Mouse (Mus musculus) kidney, adult 2 months (tissue): ENCODE results near the gene Iqcb1. TPM values are rescaled to one million over a fixed set of nuclear protein-coding genes. Genes with fewer than 3 reads are reported as not detected.

ENCODE experiments used
- DNase-seq: peaks from one replicate; pipeline ENCODE4 v3.0.0; 2021
- H3K27ac ChIP-seq: fragments of 200-500 bp; 2 replicates; pipeline ENCODE4 v1.5.1; 2012; ENCODE audit warnings: low read depth, low read length, control low read depth, inconsistent platforms; ENCODE audit not compliant: insufficient read depth
- H3K27me3 ChIP-seq: fragments of 200-500 bp; replicated peaks from 2 replicates; pipeline ENCODE4 v1.6.1; 2012; ENCODE audit warnings: mild to moderate bottlenecking, moderate library complexity, low read length, inconsistent platforms; ENCODE audit not compliant: control insufficient read depth, insufficient read depth
- H3K36me3 ChIP-seq: fragments of 200-500 bp; 2 replicates; pipeline ENCODE4 v1.6.1; 2012; ENCODE audit warnings: mild to moderate bottlenecking, moderate library complexity, low read length, inconsistent platforms; ENCODE audit not compliant: control insufficient read depth, insufficient read depth
- H3K4me1 ChIP-seq: fragments of 200-500 bp; 2 replicates; pipeline ENCODE4 v1.6.1; 2011; ENCODE audit warnings: low read length; ENCODE audit not compliant: control insufficient read depth, insufficient read depth
- H3K4me3 ChIP-seq: fragments of 200-500 bp; 2 replicates; pipeline ENCODE4 v1.5.1; 2011; ENCODE audit warnings: mild to moderate bottlenecking, low read depth, low read length, control low read depth; ENCODE audit not compliant: insufficient read depth
- CTCF ChIP-seq: fragments of 200-500 bp; conservative IDR thresholded peaks from 2 replicates; pipeline ENCODE4 v1.5.1; 2011; ENCODE audit warnings: low read depth, mild to moderate bottlenecking, control low read depth, low read length, moderate library complexity, mixed read lengths; ENCODE audit not compliant: insufficient read depth, insufficient read length
- POLR2A ChIP-seq: fragments of 200-500 bp; IDR thresholded peaks from one replicate; pipeline ENCODE4 v1.6.1; 2011; ENCODE audit warnings: low read depth, low read length, control low read depth
- WGBS: fragments of 180-500 bp; shearing (Covaris S2); methylation state at CpG from one replicate; pipeline ENCODE4 v1.1.7; 2018; 5-methylcytosine and 5-hydroxymethylcytosine counted together
- polyA plus RNA-seq: library from polyadenylated mRNA; depleted of rRNA; stranded (reverse); fragments of >200 nt; gene quantifications from 2 replicates; pipeline ENCODE4 v1.2.3, GENCODE M21; 2012

The Iqcb1 gene
- polyA plus RNA-seq, 1 experiment: 3.0 TPM

GRCm38 (mm10) chr16:36891415-36891814 is 63.2 kb downstream of the Iqcb1 start:
- H3K4me3 ChIP-seq: no peak overlapping the region
- H3K36me3 ChIP-seq: peaks cover 2% of the 10 kb centered on the region
- TF ChIP-seq CTCF (no peak), POLR2A (no peak)

DNA sequence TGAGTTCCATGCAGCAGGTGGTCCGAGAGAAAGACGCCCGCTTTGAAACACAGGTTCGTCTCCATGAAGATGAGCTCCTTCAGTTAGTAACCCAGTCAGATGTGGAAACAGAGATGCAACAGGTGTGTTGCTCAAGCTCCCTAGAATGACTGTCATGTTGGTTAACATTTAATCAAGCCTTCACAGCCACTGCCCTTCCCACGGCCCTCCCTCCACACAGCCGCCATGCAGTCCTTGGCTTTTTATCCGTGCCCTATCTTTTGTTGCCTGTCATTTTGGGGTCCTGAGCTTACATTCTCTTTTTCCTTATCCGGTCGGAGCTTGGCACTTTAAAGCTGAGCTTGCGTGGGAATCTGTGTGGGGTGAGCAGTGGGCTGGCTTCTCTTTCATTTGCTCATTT is 65.1 kb downstream of the Iqcb1 start:
- WGBS: 70% methylated on average over 10 of the region's 10 CpGs
- no peak for TF ChIP-seq CTCF
- TF ChIP-seq POLR2A: no peak
- no peaks in the 10 kb centered on the region for H3K27me3 ChIP-seq
- no peak overlapping the region for H3K27ac ChIP-seq
- H3K36me3 ChIP-seq: peaks cover 4% of the 10 kb centered on the region
- H3K4me3 ChIP-seq: no peak overlapping the region
- DNase-seq: peak; percentile 5
- no peaks in the 10 kb centered on the region for H3K4me1 ChIP-seq

More at GRCm38 (mm10) chr16:36891415-36891814, 63.2 kb downstream of the Iqcb1 start:
- no peak for DNase-seq
- WGBS: 92% methylated on average over 4 of the region's 4 CpGs
- H3K27me3 ChIP-seq: no peaks in the 10 kb centered on the region
- no peak overlapping the region for H3K27ac ChIP-seq
- H3K4me1 ChIP-seq: no peaks in the 10 kb centered on the region

DNA sequence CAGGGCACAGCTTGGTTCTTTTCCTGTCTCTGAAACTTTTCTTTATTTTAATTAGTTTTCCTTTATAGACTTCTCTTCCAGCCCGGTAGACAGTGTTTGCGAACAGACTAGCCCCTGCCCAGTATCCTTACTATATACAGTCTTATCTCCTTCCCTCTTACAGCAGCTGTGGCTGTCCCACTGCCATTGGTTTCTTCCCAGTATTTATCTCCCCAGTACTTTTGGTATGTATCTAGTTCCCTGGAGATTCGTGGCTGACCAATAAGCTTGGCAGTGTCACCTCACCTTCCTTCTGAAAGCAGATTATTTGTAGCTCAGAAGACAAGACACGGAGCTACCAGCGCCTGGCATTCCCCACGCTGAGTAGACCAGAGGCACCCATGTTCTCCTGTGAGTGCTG is 68.5 kb downstream of the Iqcb1 start:
- 96% methylated on average over 6 of the region's 6 CpGs for WGBS
- H3K36me3 ChIP-seq: peaks cover 4% of the 10 kb centered on the region
- no peak overlapping the region for H3K27ac ChIP-seq
- no peaks in the 10 kb centered on the region for H3K27me3 ChIP-seq
- no peak overlapping the region for H3K4me3 ChIP-seq
- no peak for TF ChIP-seq CTCF
- no peak for TF ChIP-seq POLR2A
- DNase-seq: no peak
- H3K4me1 ChIP-seq: no peaks in the 10 kb centered on the region

GRCm38 (mm10) chr16:36903156-36903555 is 75.0 kb downstream of the Iqcb1 start:
- no peak overlapping the region for H3K27ac ChIP-seq
- H3K4me3 ChIP-seq: no peak overlapping the region
- peaks cover 14% of the 10 kb centered on the region for H3K36me3 ChIP-seq
- TF ChIP-seq POLR2A: no peak
- no peak for TF ChIP-seq CTCF
- no peaks in the 10 kb centered on the region for H3K4me1 ChIP-seq
- DNase-seq: no peak
- 86% methylated on average over 5 of the region's 5 CpGs for WGBS
- H3K27me3 ChIP-seq: no peaks in the 10 kb centered on the region

DNA sequence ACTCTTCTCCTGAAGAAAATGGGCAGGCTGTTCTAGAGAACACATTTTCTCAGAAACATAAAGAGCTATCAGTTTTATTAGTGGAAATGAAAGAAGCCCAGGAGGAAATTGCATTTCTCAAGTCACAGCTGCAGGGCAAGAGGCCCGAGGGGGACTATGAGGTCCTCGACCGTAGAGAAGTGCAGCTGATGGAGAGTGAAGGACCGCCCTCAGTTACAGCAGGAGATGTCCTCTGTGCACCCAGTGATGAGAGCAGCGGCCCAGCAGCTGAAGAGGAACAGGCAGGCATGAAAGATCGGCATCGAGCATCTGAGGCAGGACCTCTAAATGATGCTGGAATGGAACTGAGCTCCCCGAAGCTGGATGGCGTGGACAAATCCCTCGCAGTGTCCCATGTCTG is 83.7 kb downstream of the Iqcb1 start:
- H3K36me3 ChIP-seq: peaks cover 6% of the 10 kb centered on the region
- TF ChIP-seq CTCF (no peak), POLR2A (no peak)
- H3K27me3 ChIP-seq: no peaks in the 10 kb centered on the region
- H3K4me3 ChIP-seq: no peak overlapping the region
- no peak overlapping the region for H3K27ac ChIP-seq
- H3K4me1 ChIP-seq: peaks cover 3% of the 10 kb centered on the region; the same call in 1 of the 2 replicates
- WGBS: 79% methylated on average over 10 of the region's 10 CpGs
- no peak for DNase-seq

GRCm38 (mm10) chr16:36912311-36912710 is 84.1 kb downstream of the Iqcb1 start:
- Histone ChIP-seq H3K36me3 (peaks cover 6% of the 10 kb centered on the region), H3K27ac (no peak overlapping the region), H3K4me1 (peaks cover 3% of the 10 kb centered on the region; the same call in 1 of the 2 replicates), H3K4me3 (no peak overlapping the region), H3K27me3 (no peaks in the 10 kb centered on the region)
- WGBS: 88% methylated on average over 13 of the region's 13 CpGs
- DNase-seq: no peak
- no peak for TF ChIP-seq CTCF
- no peak for TF ChIP-seq POLR2A

DNA sequence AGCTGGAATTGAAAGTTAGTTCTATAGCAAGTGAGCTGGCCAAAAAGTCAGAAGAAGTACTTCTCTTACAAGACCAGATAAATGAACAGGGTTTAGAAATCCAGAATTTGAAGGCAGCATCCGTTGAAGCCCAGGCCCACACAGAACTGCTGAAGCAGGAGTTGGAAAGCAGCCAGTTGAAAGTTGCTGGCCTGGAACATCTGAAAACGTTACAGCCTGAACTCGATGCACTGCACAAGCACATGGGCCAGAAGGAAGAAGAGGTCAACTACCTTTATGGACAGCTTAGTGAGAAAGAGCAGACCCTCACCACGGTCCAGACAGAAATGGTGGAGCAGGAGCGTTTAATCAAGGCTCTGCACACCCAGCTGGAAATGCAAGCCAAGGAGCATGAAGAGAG is 86.0 kb downstream of the Iqcb1 start:
- WGBS: 30% methylated on average over 5 of the region's 5 CpGs
- H3K4me1 ChIP-seq: peaks cover 3% of the 10 kb centered on the region; the same call in 1 of the 2 replicates
- H3K27ac ChIP-seq: no peak overlapping the region
- H3K4me3 ChIP-seq: no peak overlapping the region
- TF ChIP-seq CTCF (no peak), POLR2A (no peak)
- peaks cover 6% of the 10 kb centered on the region for H3K36me3 ChIP-seq
- no peaks in the 10 kb centered on the region for H3K27me3 ChIP-seq
- DNase-seq: peak; percentile 88
